Mouse (Mus musculus) MEL (cell line): ENCODE results near the gene Iqsec1. TPM values are rescaled to one million over a fixed set of nuclear protein-coding genes. Genes with fewer than 3 reads are reported as not detected.

ENCODE experiments used
- DNase-seq: peaks from one replicate; pipeline ENCODE4 v3.0.0; 2011; ENCODE audit warnings: low read depth, low spot score
- H3K27ac ChIP-seq: 2 replicates; pipeline ENCODE4 v1.5.1; 2012; ENCODE audit warnings: low read depth, mild to moderate bottlenecking, control low read depth, low read length, moderate library complexity; ENCODE audit not compliant: control insufficient read depth
- H3K27me3 ChIP-seq, 2 experiments: fragments of 150-350 bp in 1 of 2; sonication (generic) in 1 of 2; 2 replicates each; pipeline ENCODE4 v1.6.1; 2012; ENCODE audit warnings: low read length in 2 of 2, mild to moderate bottlenecking in 2 of 2, improper control_type of control experiment in 1 of 2, moderate library complexity in 1 of 2; ENCODE audit not compliant: insufficient read depth in 2 of 2, control insufficient read depth in 1 of 2
- H3K36me3 ChIP-seq, 2 experiments: 2 replicates each; pipeline ENCODE4 v1.6.1; 2012 to 2014; ENCODE audit warnings: low read length in 2 of 2, improper control_type of control experiment in 1 of 2, inconsistent platforms in 1 of 2, mild to moderate bottlenecking in 1 of 2; ENCODE audit not compliant: insufficient read depth in 2 of 2, control insufficient read depth in 1 of 2
- H3K4me1 ChIP-seq, 2 experiments: fragments of 150-350 bp in 1 of 2; sonication (generic) in 1 of 2; 2 replicates each; pipeline ENCODE4 v1.6.1; 2012; ENCODE audit warnings: low read length in 2 of 2, improper control_type of control experiment in 1 of 2, mild to moderate bottlenecking in 1 of 2; ENCODE audit not compliant: insufficient read depth in 2 of 2, control insufficient read depth in 1 of 2
- H3K4me3 ChIP-seq, 2 experiments: fragments of 150-350 bp in 1 of 2; sonication (generic) in 1 of 2; 2 replicates each; pipeline ENCODE4 v1.5.1; 2012; ENCODE audit warnings: low read depth in 2 of 2, low read length in 2 of 2, mild to moderate bottlenecking in 2 of 2, moderate library complexity in 2 of 2, control low read depth in 1 of 2, improper control_type of control experiment in 1 of 2; ENCODE audit not compliant: control insufficient read depth in 1 of 2, insufficient read depth in 1 of 2
- H3K79me2 ChIP-seq: 2 replicates; pipeline ENCODE4 v1.6.1; 2012; ENCODE audit warnings: mild to moderate bottlenecking, low read length, moderate library complexity; ENCODE audit not compliant: control insufficient read depth, poor library complexity, insufficient read depth
- H3K9ac ChIP-seq: 2 replicates; pipeline ENCODE4 v1.6.1; 2012; ENCODE audit warnings: low read depth, mild to moderate bottlenecking, control low read depth, low read length, moderate library complexity; ENCODE audit not compliant: control insufficient read depth, poor library complexity, severe bottlenecking
- H3K9me3 ChIP-seq: fragments of 150-350 bp; sonication (generic); replicated peaks from 2 replicates; pipeline ENCODE4 v1.6.1; 2012; ENCODE audit warnings: mild to moderate bottlenecking, low read length, improper control_type of control experiment, moderate library complexity; ENCODE audit not compliant: insufficient read depth
- BHLHE40 ChIP-seq: IDR thresholded peaks from 2 replicates; pipeline ENCODE4 v1.6.1; 2012; ENCODE audit warnings: low read depth, mild to moderate bottlenecking, inconsistent platforms, low read length, improper control_type of control experiment, borderline replicate concordance
- E2F4 ChIP-seq: IDR thresholded peaks from 2 replicates; pipeline ENCODE4 v1.6.1; 2011; ENCODE audit warnings: low read depth, low read length, improper control_type of control experiment, borderline replicate concordance
- ETS1 ChIP-seq: IDR thresholded peaks from 2 replicates; pipeline ENCODE4 v1.6.1; 2012; ENCODE audit warnings: low read depth, mild to moderate bottlenecking, inconsistent platforms, low read length, improper control_type of control experiment, moderate library complexity
- GABPA ChIP-seq: IDR thresholded peaks from 2 replicates; pipeline ENCODE4 v1.6.1; 2012; ENCODE audit warnings: low read depth, mild to moderate bottlenecking, inconsistent platforms, low read length, improper control_type of control experiment, moderate library complexity
- GATA1 ChIP-seq: IDR thresholded peaks from 2 replicates; pipeline ENCODE4 v1.6.1; 2011; ENCODE audit warnings: low read depth, low read length, improper control_type of control experiment
- HCFC1 ChIP-seq: IDR thresholded peaks from 2 replicates; pipeline ENCODE4 v1.6.1; 2012; ENCODE audit warnings: low read depth, mild to moderate bottlenecking, inconsistent platforms, low read length, improper control_type of control experiment, moderate library complexity
- KAT2A ChIP-seq: conservative IDR thresholded peaks from 2 replicates; pipeline ENCODE4 v1.6.1; 2012; ENCODE audit warnings: low read depth, low read length, improper control_type of control experiment, inconsistent platforms
- MAX ChIP-seq: IDR thresholded peaks from 2 replicates; pipeline ENCODE4 v1.6.1; 2011; ENCODE audit warnings: low read length, improper control_type of control experiment
- MAZ ChIP-seq: IDR thresholded peaks from 2 replicates; pipeline ENCODE4 v1.6.1; 2012; ENCODE audit warnings: low read depth, mild to moderate bottlenecking, inconsistent platforms, low read length, improper control_type of control experiment
- MXI1 ChIP-seq: IDR thresholded peaks from 2 replicates; pipeline ENCODE4 v1.6.1; 2011; ENCODE audit warnings: mild to moderate bottlenecking, low read depth, low read length, improper control_type of control experiment
- MYB ChIP-seq: IDR thresholded peaks from 2 replicates; pipeline ENCODE4 v1.6.1; 2011; ENCODE audit warnings: mild to moderate bottlenecking, low read depth, low read length, improper control_type of control experiment
- MYC ChIP-seq: IDR thresholded peaks from 2 replicates; pipeline ENCODE4 v1.6.1; 2011; ENCODE audit warnings: low read depth, mild to moderate bottlenecking, low read length, improper control_type of control experiment, moderate library complexity
- NELFE ChIP-seq: IDR thresholded peaks from 2 replicates; pipeline ENCODE4 v1.6.1; 2011; ENCODE audit warnings: low read depth, low read length, improper control_type of control experiment
- NRF1 ChIP-seq: IDR thresholded peaks from 2 replicates; pipeline ENCODE4 v1.6.1; 2014; ENCODE audit warnings: low read depth, mild to moderate bottlenecking, inconsistent platforms, low read length, improper control_type of control experiment, moderate library complexity; ENCODE audit not compliant: poor library complexity, insufficient read depth, severe bottlenecking
- RAD21 ChIP-seq: IDR thresholded peaks from 2 replicates; pipeline ENCODE4 v1.6.1; 2011; ENCODE audit warnings: mild to moderate bottlenecking, low read depth, low read length, improper control_type of control experiment
- SMC3 ChIP-seq: IDR thresholded peaks from 2 replicates; pipeline ENCODE4 v1.6.1; 2011; ENCODE audit warnings: low read depth, low read length, improper control_type of control experiment
- TBP ChIP-seq: IDR thresholded peaks from 2 replicates; pipeline ENCODE4 v1.8.0; 2011; ENCODE audit warnings: low read depth, low read length, improper control_type of control experiment
- UBTF ChIP-seq: IDR thresholded peaks from 2 replicates; pipeline ENCODE4 v1.6.1; 2012; ENCODE audit warnings: low read depth, mild to moderate bottlenecking, inconsistent platforms, low read length, improper control_type of control experiment, moderate library complexity, borderline replicate concordance; ENCODE audit not compliant: insufficient read depth
- USF1 ChIP-seq: IDR thresholded peaks from 2 replicates; pipeline ENCODE4 v1.6.1; 2014; ENCODE audit warnings: low read depth, mild to moderate bottlenecking, inconsistent platforms, low read length, improper control_type of control experiment, moderate library complexity
- ZC3H11A ChIP-seq: IDR thresholded peaks from 2 replicates; pipeline ENCODE4 v1.6.1; 2012; ENCODE audit warnings: low read depth, mild to moderate bottlenecking, inconsistent platforms, low read length, improper control_type of control experiment
- ZKSCAN1 ChIP-seq: IDR thresholded peaks from 2 replicates; pipeline ENCODE4 v1.6.1; 2012; ENCODE audit warnings: low read depth, mild to moderate bottlenecking, inconsistent platforms, low read length, improper control_type of control experiment, moderate library complexity
- ZMIZ1 ChIP-seq: IDR thresholded peaks from 2 replicates; pipeline ENCODE4 v1.6.1; 2012; ENCODE audit warnings: low read depth, mild to moderate bottlenecking, inconsistent platforms, low read length, improper control_type of control experiment, moderate library complexity
- ZNF384 ChIP-seq: IDR thresholded peaks from 2 replicates; pipeline ENCODE4 v1.6.1; 2012; ENCODE audit warnings: low read depth, mild to moderate bottlenecking, inconsistent platforms, low read length, improper control_type of control experiment
- polyA plus RNA-seq, 2 experiments: library from polyadenylated mRNA; stranded (reverse) in 1 of 2; unstranded in 1 of 2; fragments of >175 nt in 1 of 2; fragments of >200 nt in 1 of 2; gene quantifications; 2 replicates each; pipeline versions ENCODE4 v1.2.1 to v1.2.4; 2012; ENCODE audit warnings: low replicate concordance in 2 of 2, low read depth in 1 of 2; ENCODE audit not compliant: insufficient read length in 2 of 2, insufficient read depth in 1 of 2, missing spikeins in 1 of 2
- total RNA-seq: library from RNA; depleted of rRNA; stranded (reverse); fragments of 300-350 nt; gene quantifications from 2 replicates; pipeline ENCODE4 v1.2.3, GENCODE M21; 2012

The Iqsec1 gene
- total and polyA plus RNA-seq, 3 experiments: 14.8 to 73.4 (median 30.8) TPM

- no peaks in the 10 kb centered on the region for H3K4me1 ChIP-seq
- no peak for TF ChIP-seq ZMIZ1
- TF ChIP-seq RAD21: no peak
- no peak for TF ChIP-seq TBP
- TF ChIP-seq GABPA: no peak
- TF ChIP-seq NELFE: no peak
- TF ChIP-seq MXI1: no peak
- no peak for TF ChIP-seq BHLHE40
- no peak for TF ChIP-seq ZC3H11A
- no peak for TF ChIP-seq USF1
Observed at GRCm38 (mm10) chr6:90950936-90951335, 37.5 kb downstream of the Iqsec1 start.

GRCm38 (mm10) chr6:90948097-90948496 is 40.4 kb downstream of the Iqsec1 start:
- H3K27me3 ChIP-seq: no peaks in the 10 kb centered on the region
- no peaks in the 10 kb centered on the region for H3K4me1 ChIP-seq
- DNase-seq: no peak
- TF ChIP-seq SMC3 (no peak), E2F4 (no peak), MYB (no peak), RAD21 (no peak), MAZ (no peak), NRF1 (no peak), HCFC1 (no peak), MYC (no peak), KAT2A (no peak), ZKSCAN1 (no peak), ETS1 (no peak), UBTF (no peak), MAX (no peak), MXI1 (no peak), ZNF384 (no peak), GATA1 (no peak)
- H3K4me3 ChIP-seq: no peak overlapping the region
- H3K27ac ChIP-seq: no peak overlapping the region
- H3K9ac ChIP-seq: no peak overlapping the region
- no peaks in the 10 kb centered on the region for H3K79me2 ChIP-seq
- no peaks in the 10 kb centered on the region for H3K36me3 ChIP-seq
- H3K9me3 ChIP-seq: no peaks in the 10 kb centered on the region

More at GRCm38 (mm10) chr6:90950936-90951335, 37.5 kb downstream of the Iqsec1 start:
- Histone ChIP-seq H3K9ac (no peak overlapping the region), H3K9me3 (no peaks in the 10 kb centered on the region), H3K27me3 (no peaks in the 10 kb centered on the region), H3K27ac (no peak overlapping the region), H3K36me3 (no peaks in the 10 kb centered on the region), H3K79me2 (no peaks in the 10 kb centered on the region), H3K4me3 (no peak overlapping the region)
- DNase-seq: no peak
